Mouse (Mus musculus): Measurements from ENCODE around the gene Dpp4.

DNA sequence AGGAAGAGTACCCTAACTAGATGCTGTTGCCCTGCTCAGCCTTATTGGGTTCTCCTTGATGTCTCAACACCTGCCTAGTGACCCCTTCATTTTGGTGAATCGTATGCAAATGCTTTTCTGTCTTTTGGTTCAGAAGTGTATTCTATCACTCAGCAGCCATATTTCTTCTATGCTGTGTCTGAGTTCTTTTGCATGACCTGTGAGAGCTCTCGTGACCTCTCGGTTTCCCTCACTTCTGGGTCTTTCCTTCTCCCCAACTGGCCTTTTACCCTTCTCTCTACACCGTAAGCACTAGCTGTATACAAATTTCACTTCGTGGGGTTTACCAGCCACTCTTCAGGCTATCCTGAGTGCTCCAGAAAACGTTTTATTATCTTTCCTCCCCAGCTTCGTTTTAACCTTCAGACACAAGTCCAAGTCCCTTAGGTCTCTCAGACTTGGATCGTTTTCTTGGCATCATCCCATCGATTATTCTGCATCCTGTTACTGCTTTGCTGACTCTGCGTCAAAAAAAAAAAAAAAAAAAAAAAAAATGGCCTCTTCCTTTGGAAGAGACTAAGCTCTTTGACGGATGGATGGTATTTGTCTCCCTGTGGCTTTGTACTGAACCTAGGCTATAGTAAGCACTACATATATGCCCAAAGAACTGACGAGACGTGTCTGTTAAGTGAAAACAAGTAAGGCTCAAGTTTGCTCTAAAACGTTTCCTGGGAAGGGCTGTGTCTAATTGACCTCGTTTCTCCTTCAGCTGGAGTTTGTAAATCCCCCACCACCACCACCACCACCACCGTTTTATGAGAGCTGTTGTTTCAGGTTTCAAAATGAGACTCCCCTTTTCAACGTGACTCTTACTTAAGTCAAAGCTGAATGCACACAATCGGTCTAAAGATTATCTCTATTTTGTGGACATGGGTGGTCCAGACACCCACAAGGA is 47.5 kb upstream of the Dpp4 start:
- TF ChIP-seq CTCF (IDR thresholded peaks at IDR 0.05; ENCODE audit: extremely low read depth, insufficient read depth, insufficient read length, insufficient replicate concordance) (no peak), POLR2A (IDR thresholded peaks at IDR 0.05; ENCODE audit: low read depth, low read length) (no peak)
